Mouse (Mus musculus) megakaryocyte-erythroid progenitor cell, adult 5 weeks (primary cell): ENCODE measurements around the gene Zfp141. TPM values are rescaled to one million over a fixed set of nuclear protein-coding genes. Genes with fewer than 3 reads are reported as not detected.

Source experiments
- polyA plus RNA-seq: library from polyadenylated mRNA; stranded (reverse); fragments of >175 nt; gene quantifications from 2 replicates; pipeline ENCODE4 v1.2.3, GENCODE M21; 2012

Gene Zfp141
- 2.5 and 3.2 TPM in 2 replicates for polyA plus RNA-seq

GRCm38 (mm10) chr7:42505588-42505987 lies at the start of gene Zfp141:
Gene Zfp141, minus strand, starts transcription at chr7:42505740.

GRCm38 (mm10) chr7:42447850-42448249 lies 57.7 kb downstream of the Zfp141 start, which contains the start of gene 4933421I07Rik:
Gene 4933421I07Rik, minus strand, starts transcription at chr7:42448120.

Other genes starting within 250 kb of the Zfp141 start
- not detected in 2 replicates for gene Vmn2r61, start 245.7 kb downstream of the Zfp141 start, polyA plus RNA-seq
- gene 4933421I07Rik, start 57.6 kb downstream of the Zfp141 start, polyA plus RNA-seq = not detected in 2 replicates
- not detected in 2 replicates for gene Gm21028, start 72.8 kb upstream of the Zfp141 start, polyA plus RNA-seq
- not detected in 2 replicates for gene Zfp977, start 86.8 kb upstream of the Zfp141 start, polyA plus RNA-seq
- gene Zfp976, start 136.8 kb upstream of the Zfp141 start, polyA plus RNA-seq = 0.33 and 0.38 TPM in 2 replicates
- 0.16 and 0.19 TPM in 2 replicates for gene Zfp975, start 187.0 kb upstream of the Zfp141 start, polyA plus RNA-seq
- gene Gm17067, start 221.3 kb upstream of the Zfp141 start, polyA plus RNA-seq = not detected in 2 replicates